Mouse (Mus musculus) testis, adult 2 months (tissue): ENCODE results near the gene C87436.

Experiments
- CTCF ChIP-seq: fragments of 200-500 bp; IDR thresholded peaks from 2 replicates; pipeline ENCODE4 v1.5.1; 2012; ENCODE audit warnings: low read depth, mild to moderate bottlenecking, inconsistent platforms, low read length, moderate library complexity; ENCODE audit not compliant: control insufficient read depth, insufficient read depth, insufficient replicate concordance
- POLR2A ChIP-seq: fragments of 200-500 bp; IDR thresholded peaks from 2 replicates; pipeline ENCODE4 v1.6.1; 2012; ENCODE audit warnings: low read depth, mild to moderate bottlenecking, inconsistent platforms, low read length, moderate library complexity; ENCODE audit not compliant: control insufficient read depth

GRCm38 (mm10) chr6:86439531-86439930 is 1.4 kb downstream of the C87436 start:
- TF ChIP-seq POLR2A (no peak), CTCF (no peak)
